Mouse (Mus musculus): Measurements from ENCODE around the gene Sp2. TPM values are rescaled to one million over a fixed set of nuclear protein-coding genes. Genes with fewer than 3 reads are reported as not detected.

The Sp2 gene
- polyA plus RNA-seq, 1 experiment, result 10.3 TPM

DNA sequence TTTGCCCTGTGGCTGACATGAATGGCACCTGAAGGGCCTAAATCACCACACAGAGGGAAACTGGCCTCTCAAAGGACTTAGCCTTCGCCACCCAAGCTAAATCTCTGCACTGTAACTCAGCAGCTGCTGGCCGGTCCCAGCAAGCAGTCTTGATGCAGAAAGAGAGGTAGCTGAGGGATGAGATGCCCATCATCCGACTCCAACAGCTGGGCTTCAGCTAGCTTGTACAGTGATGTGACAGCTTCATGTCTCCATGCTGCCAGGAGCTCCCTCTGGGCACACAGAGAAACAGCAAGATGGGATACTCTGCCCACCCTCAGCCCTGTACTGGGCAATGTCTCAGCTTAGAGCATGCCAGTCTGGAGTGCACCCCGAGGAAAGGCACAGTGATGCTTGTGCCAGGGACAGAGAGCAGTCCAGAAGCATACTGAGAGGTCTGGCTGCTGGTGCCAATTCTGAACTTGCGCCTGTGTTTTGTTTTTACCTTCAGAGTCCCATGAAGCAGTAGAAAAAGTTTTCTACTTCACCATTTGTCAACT is 9.3 kb downstream of the Sp2 start:
- Histone ChIP-seq H3K27ac (ENCODE audit: insufficient read depth, low read length) (peak overlapping the region; percentile 24; the same call in 1 of the 2 replicates), H3K4me1 (ENCODE audit: control insufficient read depth, insufficient read depth, low read length) (peaks cover 13% of the 10 kb centered on the region), H3K4me3 (ENCODE audit: insufficient read depth, low read length) (no peak overlapping the region)
- TF ChIP-seq POLR2A (IDR thresholded peaks at IDR 0.05; ENCODE audit: extremely low read depth, insufficient read depth, low read length) (no peak), CTCF (IDR thresholded peaks at IDR 0.05; ENCODE audit: extremely low read depth, insufficient read depth, low read length) (no peak)

DNA sequence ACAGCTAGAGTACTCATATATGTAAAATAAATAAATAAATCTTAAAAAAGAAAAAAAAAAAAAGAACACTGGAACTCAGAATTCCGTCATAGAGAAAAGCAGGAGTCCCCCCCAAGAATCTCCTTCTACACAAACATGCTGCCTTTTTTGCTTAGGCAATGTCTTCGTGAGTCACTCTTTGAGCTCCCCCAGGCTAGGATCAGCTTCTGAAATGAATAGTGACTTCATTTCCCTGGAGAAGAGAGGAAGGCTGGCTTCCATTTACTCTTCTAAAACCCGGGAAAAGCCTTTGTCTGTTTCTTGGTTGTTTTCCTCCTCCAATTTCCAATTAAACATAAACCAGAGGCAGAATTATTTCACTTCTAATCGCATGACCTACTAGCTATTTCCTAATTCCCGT is 9.9 kb downstream of the Sp2 start:
- Histone ChIP-seq H3K27ac (ENCODE audit: insufficient read depth, low read length) (no peak overlapping the region), H3K4me1 (ENCODE audit: control insufficient read depth, insufficient read depth, low read length) (peaks cover 13% of the 10 kb centered on the region), H3K4me3 (ENCODE audit: insufficient read depth, low read length) (no peak overlapping the region)
- no peak for TF ChIP-seq CTCF (IDR thresholded peaks at IDR 0.05; ENCODE audit: extremely low read depth, insufficient read depth, low read length)
- no peak for TF ChIP-seq POLR2A (IDR thresholded peaks at IDR 0.05; ENCODE audit: extremely low read depth, insufficient read depth, low read length)

DNA sequence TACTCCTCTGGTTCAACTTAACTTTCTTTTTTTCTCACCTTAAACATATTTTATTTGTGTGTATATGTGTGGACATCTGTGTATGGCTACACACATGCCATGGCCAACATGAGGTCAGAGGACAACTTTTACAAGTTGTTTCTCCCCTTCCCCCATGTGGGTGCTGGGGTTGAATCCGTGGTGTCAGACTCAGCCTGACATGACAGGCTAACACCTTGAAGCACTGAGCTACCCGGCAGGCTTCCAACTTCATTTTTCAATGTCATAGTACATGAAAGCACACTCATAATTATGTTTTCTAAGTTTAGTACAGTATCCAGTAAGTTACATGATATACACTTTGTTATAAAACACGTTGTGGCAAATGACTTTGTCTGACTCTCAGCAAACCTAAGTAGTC is 12.4 kb downstream of the Sp2 start:
- TF ChIP-seq CTCF (IDR thresholded peaks at IDR 0.05; ENCODE audit: extremely low read depth, insufficient read depth, low read length), result no peak
- TF ChIP-seq POLR2A (IDR thresholded peaks at IDR 0.05; ENCODE audit: extremely low read depth, insufficient read depth, low read length), result no peak
- Histone ChIP-seq H3K4me3 (ENCODE audit: insufficient read depth, low read length) (no peak overlapping the region), H3K4me1 (ENCODE audit: control insufficient read depth, insufficient read depth, low read length) (peaks cover 9% of the 10 kb centered on the region), H3K27ac (ENCODE audit: insufficient read depth, low read length) (peak overlapping the region; percentile 80; the same call in 1 of the 2 replicates)

DNA sequence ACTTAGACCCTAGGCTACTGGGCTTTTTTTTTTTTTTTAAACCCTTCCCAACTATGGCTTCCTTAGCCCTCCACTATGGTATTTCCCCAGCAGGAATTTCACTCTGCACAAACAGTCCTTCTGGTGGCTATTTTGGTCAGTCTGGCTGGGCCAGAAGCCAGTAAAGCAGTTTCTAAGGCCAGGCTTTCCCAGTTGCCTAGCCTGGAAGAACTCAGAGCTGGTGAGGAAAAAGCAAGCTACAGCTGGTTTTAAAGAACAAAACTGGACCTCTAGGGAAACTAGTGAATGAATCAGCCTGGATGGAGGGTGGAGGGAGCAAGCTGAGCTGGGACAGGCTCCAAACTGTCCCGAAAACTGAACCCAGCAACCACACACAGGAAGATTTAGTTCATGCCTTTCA is 13.0 kb downstream of the Sp2 start:
- TF ChIP-seq POLR2A (IDR thresholded peaks at IDR 0.05; ENCODE audit: extremely low read depth, insufficient read depth, low read length) (no peak), CTCF (IDR thresholded peaks at IDR 0.05; ENCODE audit: extremely low read depth, insufficient read depth, low read length) (no peak)
- Histone ChIP-seq H3K4me1 (ENCODE audit: control insufficient read depth, insufficient read depth, low read length) (peaks cover 9% of the 10 kb centered on the region), H3K4me3 (ENCODE audit: insufficient read depth, low read length) (no peak overlapping the region), H3K27ac (ENCODE audit: insufficient read depth, low read length) (peak overlapping the region; percentile 80)

DNA sequence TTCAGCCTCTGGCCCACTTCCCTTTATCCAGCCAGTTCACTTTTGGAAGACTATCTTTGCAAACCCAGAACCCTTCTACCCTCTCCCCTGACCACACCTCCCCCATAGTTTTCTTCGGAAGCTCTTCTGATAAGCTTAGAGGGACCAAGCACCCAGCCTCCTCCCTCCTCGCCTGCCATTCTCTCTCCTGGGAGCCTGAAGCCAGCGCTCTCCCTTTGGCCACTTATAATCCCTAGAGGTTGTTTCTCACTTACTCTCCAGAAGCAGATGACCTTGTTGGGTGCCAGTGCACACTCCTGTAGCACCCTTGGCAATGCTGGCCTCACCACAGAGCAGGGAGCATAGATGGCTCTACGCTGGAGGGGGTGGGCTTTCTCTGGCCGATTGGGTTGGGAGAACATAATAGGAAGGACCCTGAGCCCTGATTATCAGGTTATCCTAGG is 13.5 kb downstream of the Sp2 start:
- H3K27ac ChIP-seq (ENCODE audit: insufficient read depth, low read length), result peak overlapping the region; percentile 80
- peaks cover 9% of the 10 kb centered on the region for H3K4me1 ChIP-seq (ENCODE audit: control insufficient read depth, insufficient read depth, low read length)
- no peak for TF ChIP-seq POLR2A (IDR thresholded peaks at IDR 0.05; ENCODE audit: extremely low read depth, insufficient read depth, low read length)
- no peak for TF ChIP-seq CTCF (IDR thresholded peaks at IDR 0.05; ENCODE audit: extremely low read depth, insufficient read depth, low read length)
- no peak overlapping the region for H3K4me3 ChIP-seq (ENCODE audit: insufficient read depth, low read length)

DNA sequence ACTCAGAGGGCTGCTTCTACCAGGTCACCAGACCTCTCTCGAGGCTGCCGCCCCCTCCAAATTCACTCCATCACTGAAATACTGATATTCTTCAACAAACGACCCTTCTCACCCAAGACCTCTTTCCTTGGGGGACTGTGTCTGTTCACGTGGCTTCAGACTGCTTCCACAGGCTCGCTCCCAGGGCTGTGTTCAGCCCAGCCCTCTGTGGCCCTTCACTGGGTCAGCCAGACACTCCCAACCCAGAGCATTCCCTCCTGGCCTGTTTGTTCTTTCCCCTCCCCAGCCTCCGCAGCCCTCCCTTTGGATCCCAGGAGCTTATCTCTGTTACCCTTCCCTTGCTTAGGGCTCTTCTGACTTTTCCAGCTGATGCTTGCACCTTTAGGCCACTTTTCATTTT is 14.3 kb downstream of the Sp2 start:
- TF ChIP-seq POLR2A (IDR thresholded peaks at IDR 0.05; ENCODE audit: extremely low read depth, insufficient read depth, low read length), result no peak
- no peak for TF ChIP-seq CTCF (IDR thresholded peaks at IDR 0.05; ENCODE audit: extremely low read depth, insufficient read depth, low read length)
- Histone ChIP-seq H3K4me1 (ENCODE audit: control insufficient read depth, insufficient read depth, low read length) (peaks cover 9% of the 10 kb centered on the region), H3K4me3 (ENCODE audit: insufficient read depth, low read length) (no peak overlapping the region), H3K27ac (ENCODE audit: insufficient read depth, low read length) (no peak overlapping the region)

DNA sequence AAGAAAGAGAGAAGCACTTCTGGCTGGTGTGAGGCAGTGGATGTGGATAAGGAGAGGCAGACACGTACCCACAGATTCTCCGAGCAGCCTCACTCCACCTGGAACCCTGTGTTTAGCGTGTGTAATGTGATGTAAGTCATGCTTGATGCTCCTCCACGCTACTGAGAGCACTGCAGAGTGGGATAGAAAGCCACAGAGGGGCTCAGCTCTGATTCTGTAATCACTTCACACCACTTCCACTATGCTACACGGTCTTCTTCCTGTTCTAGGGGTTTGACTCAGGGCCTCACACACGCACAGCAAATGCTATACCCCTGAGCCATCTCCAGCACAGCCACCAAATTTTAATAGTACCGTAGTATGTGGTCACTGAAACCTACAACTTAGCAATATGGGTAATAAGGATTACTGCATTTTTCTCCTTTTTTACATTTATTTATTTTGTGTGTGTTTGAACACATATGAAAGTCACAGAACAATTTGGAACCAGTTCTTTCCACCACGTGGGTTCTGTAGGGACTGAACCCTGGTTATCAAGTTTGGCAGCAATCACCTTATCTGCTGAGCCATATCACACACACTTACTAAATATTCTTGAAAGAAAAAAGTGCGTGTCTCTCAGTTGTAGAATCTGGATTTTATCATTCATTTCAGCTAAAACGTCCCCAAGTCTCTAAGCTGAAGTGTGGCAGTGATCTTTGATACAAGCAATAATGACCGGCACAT is 15.1 kb downstream of the Sp2 start:
- TF ChIP-seq CTCF (IDR thresholded peaks at IDR 0.05; ENCODE audit: extremely low read depth, insufficient read depth, low read length) (no peak), POLR2A (IDR thresholded peaks at IDR 0.05; ENCODE audit: extremely low read depth, insufficient read depth, low read length) (no peak)
- Histone ChIP-seq H3K4me1 (ENCODE audit: control insufficient read depth, insufficient read depth, low read length) (peaks cover 9% of the 10 kb centered on the region), H3K4me3 (ENCODE audit: insufficient read depth, low read length) (no peak overlapping the region), H3K27ac (ENCODE audit: insufficient read depth, low read length) (no peak overlapping the region)

DNA sequence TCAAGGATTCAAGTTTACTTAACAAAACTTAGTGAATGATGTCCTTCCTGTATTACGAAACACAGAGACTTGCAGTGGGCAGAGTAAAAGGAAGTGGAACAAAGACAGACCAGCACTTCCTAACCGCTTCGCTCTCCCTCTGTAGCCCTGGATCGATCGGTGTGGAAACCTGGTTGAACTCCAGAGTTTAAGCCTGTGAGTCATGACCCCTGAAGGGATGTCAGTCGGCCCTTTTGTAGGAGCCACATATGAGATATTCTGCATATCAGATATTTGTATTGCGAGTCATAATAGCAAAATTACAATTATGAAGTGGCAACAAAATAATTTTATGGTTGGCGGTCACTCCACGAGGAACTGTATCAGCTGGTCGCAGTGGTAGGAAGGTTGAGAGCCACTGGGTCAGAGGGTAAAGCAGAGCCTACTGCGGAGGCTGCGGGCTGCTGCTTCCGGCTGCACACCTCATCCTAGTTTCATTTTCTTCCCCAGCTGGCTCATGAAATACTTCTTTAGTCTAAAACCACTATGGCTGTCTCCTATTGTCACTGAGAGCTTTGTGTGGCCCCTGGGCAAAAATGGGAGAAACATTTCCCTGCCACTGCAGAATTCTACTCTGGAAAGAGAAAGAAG is 15.7 kb downstream of the Sp2 start:
- no peak for TF ChIP-seq POLR2A (IDR thresholded peaks at IDR 0.05; ENCODE audit: extremely low read depth, insufficient read depth, low read length)
- no peak for TF ChIP-seq CTCF (IDR thresholded peaks at IDR 0.05; ENCODE audit: extremely low read depth, insufficient read depth, low read length)
- Histone ChIP-seq H3K27ac (ENCODE audit: insufficient read depth, low read length) (peak overlapping the region; percentile 65), H3K4me1 (ENCODE audit: control insufficient read depth, insufficient read depth, low read length) (peaks cover 7% of the 10 kb centered on the region), H3K4me3 (ENCODE audit: insufficient read depth, low read length) (no peak overlapping the region)

DNA sequence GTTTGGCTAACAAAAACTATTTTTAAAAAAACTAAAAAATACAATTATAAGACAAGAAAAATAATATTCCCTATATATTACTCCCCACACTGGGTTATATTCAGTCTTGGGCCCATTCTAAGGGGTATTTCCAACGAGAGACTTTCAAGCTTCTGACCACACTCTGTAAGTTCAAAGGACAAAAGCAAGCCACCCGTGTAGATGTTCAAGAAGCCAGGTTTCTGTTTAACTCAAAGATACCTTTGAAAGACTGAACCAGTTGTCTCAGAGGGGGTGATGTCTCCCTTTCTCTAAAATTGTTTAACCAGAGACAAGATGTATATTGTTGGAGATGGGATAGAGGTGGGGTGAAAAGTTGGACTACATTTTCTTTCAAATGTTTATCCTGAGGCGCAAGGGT is 16.6 kb downstream of the Sp2 start:
- Histone ChIP-seq H3K27ac (ENCODE audit: insufficient read depth, low read length) (no peak overlapping the region), H3K4me3 (ENCODE audit: insufficient read depth, low read length) (no peak overlapping the region), H3K4me1 (ENCODE audit: control insufficient read depth, insufficient read depth, low read length) (peaks cover 6% of the 10 kb centered on the region)
- no peak for TF ChIP-seq POLR2A (IDR thresholded peaks at IDR 0.05; ENCODE audit: extremely low read depth, insufficient read depth, low read length)
- TF ChIP-seq CTCF (IDR thresholded peaks at IDR 0.05; ENCODE audit: extremely low read depth, insufficient read depth, low read length), result no peak

DNA sequence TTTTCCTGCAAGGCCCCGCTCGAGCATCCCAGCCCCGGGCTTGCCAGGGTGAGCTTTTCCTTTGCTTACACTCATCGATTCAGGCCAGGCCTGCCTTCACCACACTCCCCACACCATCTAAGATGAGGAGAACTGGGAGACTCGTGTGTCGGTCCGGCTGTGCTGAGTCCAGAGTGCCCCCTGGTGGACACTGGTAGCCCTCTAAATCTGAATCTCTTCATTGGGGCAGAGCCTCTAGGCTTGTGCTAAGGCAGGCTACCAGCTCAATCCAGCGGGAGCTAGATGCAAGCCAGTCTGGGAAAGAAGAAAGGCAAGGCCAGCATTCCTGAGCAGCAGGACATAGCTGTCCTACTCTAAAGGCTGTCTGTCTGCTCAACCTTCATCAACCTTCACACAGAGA is 19.2 kb downstream of the Sp2 start:
- TF ChIP-seq CTCF (IDR thresholded peaks at IDR 0.05; ENCODE audit: extremely low read depth, insufficient read depth, low read length) (peak; percentile 80), POLR2A (IDR thresholded peaks at IDR 0.05; ENCODE audit: extremely low read depth, insufficient read depth, low read length) (no peak)
- H3K27ac ChIP-seq (ENCODE audit: insufficient read depth, low read length), result no peak overlapping the region
- H3K4me1 ChIP-seq (ENCODE audit: control insufficient read depth, insufficient read depth, low read length), result no peaks in the 10 kb centered on the region
- H3K4me3 ChIP-seq (ENCODE audit: insufficient read depth, low read length), result no peak overlapping the region

Measured in cortical plate, adult 2 months (tissue).